Mouse (Mus musculus): ENCODE data around the gene Adora2a.
"Not testable (repeated sequence)": the region's sequence is repeated elsewhere in the genome, so short reads cannot be mapped to it uniquely, and the experiment has no call there.

The Adora2a gene

GRCm38 (mm10) chr10:75316872-75316907 is at the start of gene Adora2a:
TSS of gene Adora2a (plus strand) at chr10:75316877.
- no peak for DNase-seq (ENCODE audit: low spot score in 2 of 2)

- DNase-seq (ENCODE audit: low spot score in 2 of 2): no peak
Observed at GRCm38 (mm10) chr10:75273020-75273419, 43.7 kb upstream of the Adora2a start.

- no peak for DNase-seq (ENCODE audit: low spot score in 2 of 2)
Observed at GRCm38 (mm10) chr10:75276427-75277013, 40.2 kb upstream of the Adora2a start.

GRCm38 (mm10) chr10:75277501-75277900 is 39.2 kb upstream of the Adora2a start:
- DNase-seq (ENCODE audit: low spot score in 2 of 2): no peak

- no peak for DNase-seq (ENCODE audit: low spot score in 2 of 2)
Observed at GRCm38 (mm10) chr10:75282648-75283047, 34.0 kb upstream of the Adora2a start.

GRCm38 (mm10) chr10:75283821-75284220 is 32.9 kb upstream of the Adora2a start:
- no peak for DNase-seq (ENCODE audit: low spot score in 2 of 2)

GRCm38 (mm10) chr10:75288579-75288978 is 28.1 kb upstream of the Adora2a start:
- DNase-seq (ENCODE audit: low spot score in 2 of 2): no peak

- no peak for DNase-seq (ENCODE audit: low spot score in 2 of 2)
Observed at GRCm38 (mm10) chr10:75289392-75289791, 27.3 kb upstream of the Adora2a start.

GRCm38 (mm10) chr10:75290650-75291049 is 26.0 kb upstream of the Adora2a start:
- DNase-seq (ENCODE audit: low spot score in 2 of 2): no peak

- DNase-seq (ENCODE audit: low spot score in 2 of 2): no peak
Observed at GRCm38 (mm10) chr10:75291338-75291737, 25.3 kb upstream of the Adora2a start.

- not testable (repeated sequence) for DNase-seq (ENCODE audit: low spot score in 2 of 2)
Observed at GRCm38 (mm10) chr10:75292206-75292605, 24.5 kb upstream of the Adora2a start.

- DNase-seq (ENCODE audit: low spot score in 2 of 2): no peak
Observed at GRCm38 (mm10) chr10:75293288-75293687, 23.4 kb upstream of the Adora2a start.

- DNase-seq (ENCODE audit: low spot score in 2 of 2): no peak
Observed at GRCm38 (mm10) chr10:75294362-75294761, 22.3 kb upstream of the Adora2a start.

- DNase-seq (ENCODE audit: low spot score in 2 of 2): no peak
Observed at GRCm38 (mm10) chr10:75294926-75295325, 21.8 kb upstream of the Adora2a start.

- DNase-seq (ENCODE audit: low spot score in 2 of 2): no peak
Observed at GRCm38 (mm10) chr10:75298608-75299007, 18.1 kb upstream of the Adora2a start.

GRCm38 (mm10) chr10:75299785-75300418 is 16.8 kb upstream of the Adora2a start:
- DNase-seq (ENCODE audit: low spot score in 2 of 2): peak; percentile 78 to 84

GRCm38 (mm10) chr10:75301195-75301806 is 15.4 kb upstream of the Adora2a start:
- DNase-seq (ENCODE audit: low spot score in 2 of 2): no peak

- DNase-seq (ENCODE audit: low spot score in 2 of 2): no peak
Observed at GRCm38 (mm10) chr10:75301937-75302336, 14.7 kb upstream of the Adora2a start.

- DNase-seq (ENCODE audit: low spot score in 2 of 2): no peak
Observed at GRCm38 (mm10) chr10:75302536-75302935, 14.1 kb upstream of the Adora2a start.

- no peak for DNase-seq (ENCODE audit: low spot score in 2 of 2)
Observed at GRCm38 (mm10) chr10:75303324-75304048, 13.2 kb upstream of the Adora2a start.

- no peak for DNase-seq (ENCODE audit: low spot score in 2 of 2)
Observed at GRCm38 (mm10) chr10:75304049-75304405, 12.7 kb upstream of the Adora2a start.

GRCm38 (mm10) chr10:75304413-75304812 is 12.3 kb upstream of the Adora2a start:
- DNase-seq (ENCODE audit: low spot score in 2 of 2): no peak

GRCm38 (mm10) chr10:75307130-75307529 is 9.5 kb upstream of the Adora2a start:
- DNase-seq (ENCODE audit: low spot score in 2 of 2): no peak
